Mouse (Mus musculus) intestine, embryonic 14.5 days (tissue): ENCODE data around the gene Ngp. TPM values are rescaled to one million over a fixed set of nuclear protein-coding genes. Genes with fewer than 3 reads are reported as not detected.

ENCODE experiments used
- ATAC-seq: fragments of 200-750 bp; cut with Nextera tagmentation; replicated peaks from 2 replicates; pipeline ENCODE4 v1.8.0; 2017; ENCODE audit warnings: low read depth, moderate number of reproducible peaks, moderate TSS enrichment, moderate library complexity; ENCODE audit not compliant: low FRiP score, low TSS enrichment
- DNase-seq: peaks from one replicate; pipeline ENCODE4 v3.0.0-alpha.2; 2018; ENCODE audit warnings: low spot score
- H3K27ac ChIP-seq: fragments of 300-500 bp; sonication (generic); 2 replicates; pipeline ENCODE4 v1.5.1; 2014; ENCODE audit warnings: low read depth, mild to moderate bottlenecking, control low read depth
- H3K27me3 ChIP-seq: fragments of 300-500 bp; sonication (generic); replicated peaks from 2 replicates; pipeline ENCODE4 v1.6.1; 2014; ENCODE audit warnings: low read length, control low read depth; ENCODE audit not compliant: control insufficient read depth, insufficient read depth
- H3K36me3 ChIP-seq: fragments of 300-500 bp; sonication (generic); 2 replicates; pipeline ENCODE4 v1.6.1; 2014; ENCODE audit warnings: low read length, control low read depth; ENCODE audit not compliant: control insufficient read depth, insufficient read depth
- H3K4me1 ChIP-seq: fragments of 300-500 bp; sonication (generic); replicated peaks from 2 replicates; pipeline ENCODE4 v1.6.1; 2014; ENCODE audit warnings: low read length, control low read depth, mixed read lengths; ENCODE audit not compliant: control insufficient read depth, insufficient read depth
- H3K4me2 ChIP-seq: fragments of 300-500 bp; sonication (generic); 2 replicates; pipeline ENCODE4 v1.6.1; 2014; ENCODE audit warnings: low read length
- H3K4me3 ChIP-seq: fragments of 300-500 bp; sonication (generic); 2 replicates; pipeline ENCODE4 v1.5.1; 2014; ENCODE audit warnings: low read depth, low read length, control low read depth, mixed read lengths
- H3K9ac ChIP-seq: fragments of 300-500 bp; sonication (generic); 2 replicates; pipeline ENCODE4 v1.6.1; 2014; ENCODE audit warnings: mild to moderate bottlenecking, low read length
- H3K9me3 ChIP-seq: fragments of 300-500 bp; sonication (generic); 2 replicates; pipeline ENCODE4 v1.6.1; 2016; ENCODE audit warnings: low read length, control low read depth; ENCODE audit not compliant: control insufficient read depth
- WGBS: fragments of 180-500 bp; shearing (Covaris S2); extraction: QIAGEN DNeasy Blood & Tissue Kit; methylation state at CpG from one replicate; pipeline ENCODE4 v1.1.7; 2014; 5-methylcytosine and 5-hydroxymethylcytosine counted together
- polyA plus RNA-seq: library from polyadenylated mRNA; unstranded; fragments of >200 nt; fragmentation: Nextera tagmentation; extraction: Ambion mirVana; gene quantifications from 2 replicates; pipeline ENCODE4 v1.2.1, GENCODE M21; 2014

Gene Ngp
- polyA plus RNA-seq, 1 experiment from 2014 or later, result 1.4 TPM

- Histone ChIP-seq H3K27ac (no peak overlapping the region), H3K36me3 (0 out of 2 replicates have a peak, but pooled peaks cover 3% of the 10 kb centered on the region), H3K27me3 (no peaks in the 10 kb centered on the region), H3K4me2 (no peak overlapping the region), H3K9ac (no peak overlapping the region), H3K4me3 (no peak overlapping the region), H3K9me3 (no peaks in the 10 kb centered on the region), H3K4me1 (no peaks in the 10 kb centered on the region)
- DNase-seq, result no peak
- no peak for ATAC-seq
- WGBS, result 91% methylated on average over 6 of the region's 6 CpGs
Measured at GRCm38 (mm10) chr9:110465336-110465735, 45.8 kb downstream of the Ngp start.

DNA sequence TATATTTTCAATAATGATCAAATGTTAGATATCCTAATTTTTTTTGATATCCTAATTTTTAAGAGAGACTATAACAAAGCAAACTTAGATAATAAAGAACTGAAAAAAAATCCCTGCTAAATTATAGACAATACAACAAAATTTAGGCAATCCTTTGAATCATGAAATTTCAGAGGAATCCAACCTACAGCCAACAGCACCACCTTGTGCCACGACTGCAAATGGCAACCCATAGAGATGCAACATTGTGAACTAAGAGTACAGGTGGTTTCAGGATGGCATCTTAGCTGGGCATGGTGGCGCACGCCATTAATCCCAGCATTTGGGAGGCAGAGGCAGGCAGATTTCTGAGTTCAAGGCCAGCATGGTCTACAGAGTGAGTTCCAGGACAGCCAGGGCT, 46.6 kb downstream of the Ngp start:
- ATAC-seq (no peak), DNase-seq (no peak)
- H3K9me3 ChIP-seq, result no peaks in the 10 kb centered on the region
- H3K4me3 ChIP-seq, result no peak overlapping the region
- 81% methylated on average over 3 of the region's 3 CpGs for WGBS
- H3K27me3 ChIP-seq, result no peaks in the 10 kb centered on the region
- H3K27ac ChIP-seq, result no peak overlapping the region
- H3K4me2 ChIP-seq, result no peak overlapping the region
- 0 out of 2 replicates have a peak, but pooled peaks cover 3% of the 10 kb centered on the region for H3K36me3 ChIP-seq
- no peak overlapping the region for H3K9ac ChIP-seq
- no peaks in the 10 kb centered on the region for H3K4me1 ChIP-seq

Other genes starting within 250 kb of the Ngp start
- gene Cspg5, start 176.0 kb upstream of the Ngp start, polyA plus RNA-seq, result 2.6 and 3.5 TPM in 2 replicates
- 26.8 and 30.1 TPM in 2 replicates for gene Elp6, start 114.6 kb upstream of the Ngp start, polyA plus RNA-seq
- gene Scap, start 86.5 kb upstream of the Ngp start, polyA plus RNA-seq, result 28.0 and 28.7 TPM in 2 replicates
- gene Ptpn23, start 11.5 kb upstream of the Ngp start, polyA plus RNA-seq, result 17.6 and 18.7 TPM in 2 replicates
- 7.6 and 9.1 TPM in 2 replicates for gene Klhl18, start 56.9 kb downstream of the Ngp start, polyA plus RNA-seq
- gene Kif9, start 57.2 kb downstream of the Ngp start, polyA plus RNA-seq, result 1.3 and 1.4 TPM in 2 replicates
- 49.7 and 55.2 TPM in 2 replicates for gene Setd2, start 112.8 kb downstream of the Ngp start, polyA plus RNA-seq
- 21.9 and 23.4 TPM in 2 replicates for gene Nradd, start 204.7 kb downstream of the Ngp start, polyA plus RNA-seq
- 4.0 and 4.7 TPM in 2 replicates for gene Nbeal2, start 234.4 kb downstream of the Ngp start, polyA plus RNA-seq
- 177 and 187 TPM in 2 replicates for gene Ccdc12, start 236.8 kb downstream of the Ngp start, polyA plus RNA-seq